In genomic region chr8:115639951-115640350, GRCm38 (mm10) we compare ENCODE assay signal across 24 mouse cellular contexts.
"Had no signal": no experiment of that assay in that cellular context is flagged by ENCODE, and none has a peak within 500 bp of the region (broad histone marks: within the 10 kb centered on the region; RNA-seq: fewer than 3 reads in every experiment).

No protein-coding gene starts in this region.

- H3K9ac ChIP-seq: heart, embryonic 13.5 days; heart, embryonic 15.5 days; hindbrain, embryonic 13.5 days; hindbrain, embryonic 15.5 days; kidney, embryonic 15.5 days; limb, embryonic 13.5 days; limb, embryonic 15.5 days; liver, embryonic 12.5 days; liver, embryonic 14.5 days had no signal

- H3K9me3 ChIP-seq: heart, embryonic 13.5 days; heart, embryonic 15.5 days; hindbrain, embryonic 13.5 days; hindbrain, embryonic 15.5 days; kidney, embryonic 15.5 days; limb, embryonic 13.5 days; limb, embryonic 15.5 days; liver, embryonic 12.5 days had no signal

- ATAC-seq: hindbrain, postnatal 0 days; intestine, embryonic 16.5 days; liver, embryonic 12.5 days had no signal

- H3K36me3 ChIP-seq: heart, embryonic 13.5 days; heart, embryonic 15.5 days; hindbrain, embryonic 13.5 days; hindbrain, embryonic 15.5 days; kidney, embryonic 15.5 days; limb, embryonic 13.5 days; limb, embryonic 15.5 days; liver, embryonic 12.5 days had no signal

- H3K4me3 ChIP-seq: heart, embryonic 13.5 days; heart, embryonic 15.5 days; hindbrain, embryonic 13.5 days; hindbrain, embryonic 15.5 days; kidney, embryonic 15.5 days; limb, embryonic 13.5 days; limb, embryonic 15.5 days; liver, embryonic 12.5 days had no signal

- DNase-seq: heart, adult 18-20 months; heart, postnatal 14 days; heart, postnatal 36 days; kidney, adult 11 months; kidney, adult 2 months; kidney, adult 9 months; kidney, postnatal 14 days; kidney, postnatal 36 days; layer of hippocampus, adult 9-11 months; layer of hippocampus, postnatal 36 days; left cerebral cortex, postnatal 4 days had no signal

- H3K4me1 ChIP-seq: heart, embryonic 13.5 days; heart, embryonic 15.5 days; hindbrain, embryonic 13.5 days; hindbrain, embryonic 15.5 days; kidney, embryonic 15.5 days; limb, embryonic 13.5 days; limb, embryonic 15.5 days; liver, embryonic 12.5 days had no signal

- H3K27ac ChIP-seq: heart, embryonic 13.5 days; heart, embryonic 15.5 days; hindbrain, embryonic 13.5 days; hindbrain, embryonic 15.5 days; hindbrain, postnatal 0 days; kidney, embryonic 15.5 days; kidney, postnatal 0 days; limb, embryonic 13.5 days; limb, embryonic 15.5 days; liver, embryonic 12.5 days; liver, embryonic 14.5 days had no signal

- H3K27me3 ChIP-seq: heart, embryonic 13.5 days; heart, embryonic 15.5 days; hindbrain, embryonic 13.5 days; hindbrain, embryonic 15.5 days; kidney, embryonic 15.5 days; limb, embryonic 13.5 days; limb, embryonic 15.5 days; liver, embryonic 12.5 days had no signal

- H3K4me2 ChIP-seq: heart, embryonic 11.5 days; heart, embryonic 13.5 days; heart, embryonic 15.5 days; hindbrain, embryonic 13.5 days; hindbrain, embryonic 15.5 days; kidney, embryonic 15.5 days; limb, embryonic 13.5 days; limb, embryonic 15.5 days; liver, embryonic 12.5 days had no signal
